Mouse (Mus musculus) small intestine, adult 2 months (tissue): Measurements from ENCODE around the gene Clta.

ENCODE experiments used
- CTCF ChIP-seq: fragments of 200-500 bp; IDR thresholded peaks from 2 replicates; pipeline ENCODE4 v1.5.1; 2012; ENCODE audit warnings: low read depth, mild to moderate bottlenecking, control low read depth, inconsistent platforms, low read length, moderate library complexity, mixed read lengths; ENCODE audit not compliant: insufficient replicate concordance, insufficient read length; ENCODE audit errors: extremely low read depth
- POLR2A ChIP-seq: fragments of 200-500 bp; IDR thresholded peaks from 2 replicates; pipeline ENCODE4 v1.6.1; 2012; ENCODE audit warnings: low read depth, mild to moderate bottlenecking, control low read depth, inconsistent platforms, low read length, moderate library complexity

- TF ChIP-seq POLR2A (no peak), CTCF (no peak)
Measured at GRCm38 (mm10) chr4:44023681-44024080, 19.4 kb downstream of the Clta start.
